Mouse (Mus musculus) duodenum, adult 2 months (tissue): ENCODE results near the gene Tsfm. TPM values are rescaled to one million over a fixed set of nuclear protein-coding genes. Genes with fewer than 3 reads are reported as not detected.

ENCODE experiments used
- polyA plus RNA-seq: library from polyadenylated mRNA; depleted of rRNA; stranded (reverse); fragments of >200 nt; gene quantifications from 2 replicates; pipeline ENCODE4 v1.2.3, GENCODE M21; 2012; ENCODE audit warnings: low replicate concordance; rRNA removed

Gene Tsfm
- 31.8 and 44.1 TPM in 2 replicates for polyA plus RNA-seq

GRCm38 (mm10) chr10:127030336-127031296 lies at the start of gene Tsfm:
Tsfm (minus strand) TSS chr10:127030840.

GRCm38 (mm10) chr10:127075080-127075479 lies 44.4 kb upstream of the Tsfm start, which contains the start of gene Agap2:
Agap2 (plus strand) TSS chr10:127075284.

GRCm38 (mm10) chr10:127070190-127071121 lies 39.8 kb upstream of the Tsfm start, which contains the start of gene Tspan31:
Tspan31 (minus strand) TSS chr10:127070264.

GRCm38 (mm10) chr10:127063239-127063872 lies 32.7 kb upstream of the Tsfm start, which contains the start of gene Cdk4:
Cdk4 (plus strand) TSS chr10:127063534.

GRCm38 (mm10) chr10:127059968-127060916 lies 29.6 kb upstream of the Tsfm start, which contains the start of gene March9:
March9 (minus strand) TSS chr10:127060184.

GRCm38 (mm10) chr10:127047954-127048353 lies 17.3 kb upstream of the Tsfm start, which contains the start of gene Cyp27b1:
Cyp27b1 (plus strand) TSS chr10:127048250.

GRCm38 (mm10) chr10:127041274-127041766 lies 10.7 kb upstream of the Tsfm start, which contains the start of the genes Mettl1 and Eef1akmt3:
Mettl1 (plus strand) TSS chr10:127041414.
Eef1akmt3 (minus strand) TSS chr10:127041513.

GRCm38 (mm10) chr10:127000529-127000928 lies 30.1 kb downstream of the Tsfm start, which contains the start of gene Avil:
Avil (plus strand) TSS chr10:127000709.

GRCm38 (mm10) chr10:126978277-126978994 lies 52.2 kb downstream of the Tsfm start, which contains the start of gene Ctdsp2:
Ctdsp2 (plus strand) TSS chr10:126978717.

Other genes with a start within 250 kb of the Tsfm start
- 5.5 and 5.8 TPM in 2 replicates for gene Atp23, start 129.5 kb downstream of the Tsfm start, polyA plus RNA-seq
- 59.2 and 74.5 TPM in 2 replicates for gene Ctdsp2, start 52.1 kb downstream of the Tsfm start, polyA plus RNA-seq
- 0.83 and 9.1 TPM in 2 replicates for gene Avil, start 30.1 kb downstream of the Tsfm start, polyA plus RNA-seq
- gene Mettl1, start 10.6 kb upstream of the Tsfm start, polyA plus RNA-seq: 7.0 and 13.9 TPM in 2 replicates
- gene Eef1akmt3, start 10.7 kb upstream of the Tsfm start, polyA plus RNA-seq: 0.58 and 1.6 TPM in 2 replicates
- 0.13 and 0.65 TPM in 2 replicates for gene Cyp27b1, start 17.4 kb upstream of the Tsfm start, polyA plus RNA-seq
- 4.3 and 5.4 TPM in 2 replicates for gene March9, start 29.3 kb upstream of the Tsfm start, polyA plus RNA-seq
- gene Cdk4, start 32.7 kb upstream of the Tsfm start, polyA plus RNA-seq: 76.0 and 80.3 TPM in 2 replicates
- 35.7 and 49.3 TPM in 2 replicates for gene Tspan31, start 39.4 kb upstream of the Tsfm start, polyA plus RNA-seq
- 3.5 and 11.0 TPM in 2 replicates for gene Agap2, start 44.4 kb upstream of the Tsfm start, polyA plus RNA-seq
- gene Os9, start 90.3 kb upstream of the Tsfm start, polyA plus RNA-seq: 93.3 and 122 TPM in 2 replicates
- gene B4galnt1, start 134.4 kb upstream of the Tsfm start, polyA plus RNA-seq: 360 and 560 TPM in 2 replicates
- 0.82 and 1.6 TPM in 2 replicates for gene Slc26a10, start 149.8 kb upstream of the Tsfm start, polyA plus RNA-seq
- 14.2 and 14.6 TPM in 2 replicates for gene Arhgef25, start 159.2 kb upstream of the Tsfm start, polyA plus RNA-seq
- 35.7 and 63.9 TPM in 2 replicates for gene Dtx3, start 164.9 kb upstream of the Tsfm start, polyA plus RNA-seq
- gene Pip4k2c, start 180.7 kb upstream of the Tsfm start, polyA plus RNA-seq: 17.3 and 27.4 TPM in 2 replicates
- 1.7 and 6.0 TPM in 2 replicates for gene Kif5a, start 232.5 kb upstream of the Tsfm start, polyA plus RNA-seq
- 160 and 195 TPM in 2 replicates for gene Dctn2, start 235.5 kb upstream of the Tsfm start, polyA plus RNA-seq